Mouse (Mus musculus): Measurements from ENCODE around the gene Gstt4.

GRCm38 (mm10) chr10:75789841-75790240 is 32.5 kb downstream of the Gstt4 start:
- TF ChIP-seq CTCF (IDR thresholded peaks at IDR 0.05; ENCODE audit: control insufficient read depth, insufficient read depth, low read length) (no peak), POLR2A (IDR thresholded peaks at IDR 0.05; ENCODE audit: borderline replicate concordance, control insufficient read depth, low read depth, low read length) (no peak)
